Mouse (Mus musculus): ENCODE results near the gene Rdh1. TPM values are rescaled to one million over a fixed set of nuclear protein-coding genes. Genes with fewer than 3 reads are reported as not detected.
"Not testable (repeated sequence)": the region's sequence is repeated elsewhere in the genome, so short reads cannot be mapped to it uniquely, and the experiment has no call there.

Rdh1 gene
- total RNA-seq, 2 experiments from 2014 or later, result not detected

GRCm38 (mm10) chr10:127748847-127749612 lies 10.5 kb upstream of the Rdh1 start:
- DNase-seq (ENCODE audit: low spot score), result peak; percentile 24

GRCm38 (mm10) chr10:127750136-127750777 lies 9.3 kb upstream of the Rdh1 start:
- no peak for DNase-seq (ENCODE audit: low spot score)

GRCm38 (mm10) chr10:127751548-127751947 lies 8.0 kb upstream of the Rdh1 start, which contains the start of gene Gpr182:
Gpr182 (minus strand) TSS chr10:127751732.
- DNase-seq (ENCODE audit: low spot score), result no peak

- DNase-seq (ENCODE audit: low spot score), result no peak
Observed at GRCm38 (mm10) chr10:127754566-127755166, 4.9 kb upstream of the Rdh1 start.

- no peak for DNase-seq (ENCODE audit: low spot score)
Observed at GRCm38 (mm10) chr10:127755246-127755645, 4.3 kb upstream of the Rdh1 start.

- DNase-seq (ENCODE audit: low spot score), result no peak
Observed at GRCm38 (mm10) chr10:127755770-127756468, 3.6 kb upstream of the Rdh1 start.

GRCm38 (mm10) chr10:127762926-127763325 lies 3.4 kb downstream of the Rdh1 start:
- DNase-seq (ENCODE audit: low spot score), result not testable (repeated sequence)

- no peak for DNase-seq (ENCODE audit: low spot score)
Observed at GRCm38 (mm10) chr10:127763914-127764680, 4.6 kb downstream of the Rdh1 start.

GRCm38 (mm10) chr10:127766564-127766963 lies 7.0 kb downstream of the Rdh1 start:
- DNase-seq (ENCODE audit: low spot score), result no peak

GRCm38 (mm10) chr10:127776011-127776410 lies 16.5 kb downstream of the Rdh1 start, which contains the start of gene Rdh9:
Rdh9 (plus strand) TSS chr10:127776386.
- no peak for DNase-seq (ENCODE audit: low spot score)

- not testable (repeated sequence) for DNase-seq (ENCODE audit: low spot score)
Observed at GRCm38 (mm10) chr10:127782321-127782720, 22.8 kb downstream of the Rdh1 start.

- not testable (repeated sequence) for DNase-seq (ENCODE audit: low spot score)
Observed at GRCm38 (mm10) chr10:127785411-127785810, 25.9 kb downstream of the Rdh1 start.

GRCm38 (mm10) chr10:127799295-127799694 lies 39.8 kb downstream of the Rdh1 start:
- DNase-seq (ENCODE audit: low spot score), result no peak

GRCm38 (mm10) chr10:127800891-127801290 lies 41.4 kb downstream of the Rdh1 start, which contains the start of gene Rdh16:
Rdh16 (plus strand) TSS chr10:127801152.
- DNase-seq (ENCODE audit: low spot score), result no peak

GRCm38 (mm10) chr10:127801612-127802011 lies 42.1 kb downstream of the Rdh1 start:
- no peak for DNase-seq (ENCODE audit: low spot score)

- no peak for DNase-seq (ENCODE audit: low spot score)
Observed at GRCm38 (mm10) chr10:127802236-127802635, 42.7 kb downstream of the Rdh1 start.

- no peak for DNase-seq (ENCODE audit: low spot score)
Observed at GRCm38 (mm10) chr10:127804416-127804815, 44.9 kb downstream of the Rdh1 start.

- no peak for DNase-seq (ENCODE audit: low spot score)
Observed at GRCm38 (mm10) chr10:127815888-127816287, 56.4 kb downstream of the Rdh1 start.

GRCm38 (mm10) chr10:127817268-127817910 lies 57.9 kb downstream of the Rdh1 start:
- DNase-seq (ENCODE audit: low spot score), result not testable (repeated sequence)

Measured in gastrocnemius, adult 18-20 months (tissue).